Mouse (Mus musculus) ES-Bruce4 (cell line): ENCODE data around the gene Ntn3. TPM values are rescaled to one million over a fixed set of nuclear protein-coding genes. Genes with fewer than 3 reads are reported as not detected.
A peak's percentile ranks its signal among the peaks of the same experiment; 100 is the strongest.

ENCODE experiments used
- H3K27ac ChIP-seq: 2 replicates; pipeline ENCODE4 v1.5.1; 2012; ENCODE audit warnings: low read length, inconsistent platforms; ENCODE audit not compliant: insufficient read depth
- H3K27me3 ChIP-seq: 2 replicates; pipeline ENCODE4 v1.6.1; 2012; ENCODE audit warnings: mild to moderate bottlenecking, low read length, inconsistent platforms; ENCODE audit not compliant: control insufficient read depth, poor library complexity, insufficient read depth, severe bottlenecking
- H3K36me3 ChIP-seq: 2 replicates; pipeline ENCODE4 v1.6.1; 2012; ENCODE audit warnings: inconsistent platforms, mild to moderate bottlenecking, low read length, moderate library complexity; ENCODE audit not compliant: control insufficient read depth, poor library complexity, insufficient read depth, severe bottlenecking
- H3K4me1 ChIP-seq: one replicate; pipeline ENCODE4 v1.8.1; 2011; ENCODE audit warnings: low read length; ENCODE audit not compliant: control insufficient read depth, insufficient read depth
- H3K4me3 ChIP-seq: 2 replicates; pipeline ENCODE4 v1.5.1; 2011; ENCODE audit warnings: low read depth, mild to moderate bottlenecking, low read length
- H3K9ac ChIP-seq: 2 replicates; pipeline ENCODE4 v1.6.1; 2012; ENCODE audit warnings: low read depth, mild to moderate bottlenecking, inconsistent platforms; ENCODE audit not compliant: poor library complexity, severe bottlenecking
- H3K9me3 ChIP-seq: replicated peaks from 2 replicates; pipeline ENCODE4 v1.6.1; 2012; ENCODE audit warnings: mild to moderate bottlenecking, low read length, inconsistent platforms; ENCODE audit not compliant: control insufficient read depth, poor library complexity, insufficient read depth, severe bottlenecking
- CTCF ChIP-seq: IDR thresholded peaks from one replicate; pipeline ENCODE4 v1.8.1; 2011; ENCODE audit warnings: low read depth, low read length
- EP300 ChIP-seq: IDR thresholded peaks from 2 replicates; pipeline ENCODE4 v1.6.1; 2011; ENCODE audit warnings: low read depth, low read length; ENCODE audit not compliant: insufficient read depth
- POLR2A ChIP-seq: IDR thresholded peaks from one replicate; pipeline ENCODE4 v1.8.1; 2011; ENCODE audit warnings: low read length; ENCODE audit not compliant: insufficient read depth
- polyA plus RNA-seq: library from polyadenylated mRNA; stranded (reverse); fragments of >200 nt; gene quantifications from 2 replicates; pipeline ENCODE4 v1.2.4, GENCODE M21; 2011; ENCODE audit warnings: low read depth; ENCODE audit not compliant: missing spikeins, insufficient read depth, insufficient read length

Ntn3 gene
- polyA plus RNA-seq: 0.88 and 0.96 TPM in 2 replicates

DNA sequence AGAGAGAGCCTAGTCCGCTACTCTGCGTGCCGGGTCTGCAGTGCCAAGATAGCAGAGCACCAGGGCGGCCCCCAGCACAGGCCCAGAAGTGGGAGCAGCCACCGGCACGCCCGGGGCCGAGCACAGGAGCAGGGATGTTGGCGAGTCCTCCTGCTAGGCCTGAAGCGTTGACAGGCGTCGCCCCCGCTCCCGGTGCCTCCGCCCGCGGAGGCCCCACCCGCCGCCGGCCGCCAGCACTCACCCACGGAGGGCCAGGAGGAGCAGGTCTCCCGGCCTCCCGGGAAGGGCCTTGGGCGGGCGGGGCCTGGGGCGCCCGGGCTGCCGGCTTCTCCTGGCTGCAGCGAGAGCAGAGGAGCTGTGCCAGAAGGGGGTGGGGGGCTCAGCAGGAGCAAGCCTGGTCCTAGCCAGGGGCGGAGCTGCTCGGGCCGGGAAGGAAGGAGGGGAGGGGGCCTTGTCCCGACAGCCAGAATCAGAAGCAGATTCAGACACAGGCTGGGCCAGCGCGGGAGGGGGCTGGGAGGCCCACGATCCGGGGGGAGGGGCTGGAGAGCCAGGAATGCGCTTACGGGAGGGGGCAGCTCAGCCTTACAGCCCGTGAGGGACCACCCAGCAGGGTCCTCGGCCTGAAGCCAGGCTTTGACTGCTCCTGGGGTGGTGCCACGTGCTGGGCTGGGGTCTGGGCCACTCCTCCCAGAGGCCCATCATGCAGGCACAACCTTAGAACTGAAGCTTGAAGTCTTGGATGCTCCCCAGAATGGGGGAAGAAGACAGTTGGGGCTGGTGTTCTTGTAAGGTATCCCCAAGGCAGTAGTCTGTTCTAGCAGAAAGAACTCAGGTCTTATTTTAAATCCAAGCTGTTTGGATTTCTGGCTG is at the start of gene Ntn3:
Gene Ntn3, minus strand, starts transcription at position 489 of the 873 bp plus-strand sequence.
- Histone ChIP-seq H3K36me3 (no peaks in the 10 kb centered on the region), H3K9me3 (no peaks in the 10 kb centered on the region), H3K27ac (no peak within 1 kb of the TSS), H3K9ac (peak within 1 kb of the TSS; percentile 47), H3K27me3 (no peaks in the 10 kb centered on the region), H3K4me1 (peaks cover 3% of the 10 kb centered on the region), H3K4me3 (peak within 1 kb of the TSS; percentile 40)
- TF ChIP-seq EP300 (no peak), POLR2A (no peak), CTCF (no peak)

DNA sequence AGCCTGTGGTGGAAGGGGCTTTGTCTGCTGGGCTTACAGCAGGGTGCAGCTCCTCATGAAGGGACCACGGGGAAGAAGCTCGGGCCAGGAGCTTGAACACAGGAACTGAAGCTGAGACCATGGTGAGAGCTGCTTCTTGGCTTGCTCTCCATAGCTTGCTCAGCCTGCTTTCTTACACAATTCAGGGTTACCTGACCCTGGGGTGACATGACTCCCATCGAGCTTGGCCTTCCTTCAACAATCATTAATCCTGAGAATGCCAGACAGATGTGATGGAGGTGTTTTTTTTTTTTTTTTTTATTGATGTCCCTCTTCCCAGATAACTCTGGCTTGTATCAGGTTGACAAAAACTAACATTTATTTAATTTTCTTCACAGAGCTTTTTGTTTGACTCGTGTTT is 49.6 kb upstream of the Ntn3 start:
- no peaks in the 10 kb centered on the region for H3K36me3 ChIP-seq
- TF ChIP-seq EP300 (no peak), POLR2A (no peak), CTCF (no peak)

DNA sequence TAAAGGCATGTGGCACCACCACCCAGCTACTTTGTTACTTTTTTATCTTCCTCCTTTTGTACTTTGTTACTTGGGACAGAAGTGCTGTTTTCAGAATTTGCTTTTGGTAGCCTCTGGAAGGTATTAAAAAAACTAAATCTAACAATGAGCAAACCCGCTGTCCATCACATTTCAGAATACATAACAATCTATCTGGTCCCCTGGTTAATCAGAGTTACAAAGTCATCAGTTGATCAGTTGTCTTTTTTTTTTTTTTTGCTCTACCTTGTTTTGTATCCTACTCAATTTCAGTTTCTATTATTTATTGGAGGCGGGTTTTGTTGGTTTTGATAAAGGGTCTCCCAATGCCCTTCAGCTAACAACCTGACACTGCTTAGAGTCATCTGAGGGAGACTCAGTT is 43.0 kb upstream of the Ntn3 start:
- Histone ChIP-seq H3K4me3 (no peak overlapping the region), H3K9ac (peak overlapping the region; percentile 64), H3K27ac (peak overlapping the region; percentile 81)

More for the DNA sequence above, 49.6 kb upstream of the Ntn3 start:
- no peaks in the 10 kb centered on the region for H3K27me3 ChIP-seq
- H3K4me1 ChIP-seq: no peaks in the 10 kb centered on the region
- no peaks in the 10 kb centered on the region for H3K9me3 ChIP-seq
- no peak overlapping the region for H3K4me3 ChIP-seq
- no peak overlapping the region for H3K27ac ChIP-seq
- no peak overlapping the region for H3K9ac ChIP-seq

DNA sequence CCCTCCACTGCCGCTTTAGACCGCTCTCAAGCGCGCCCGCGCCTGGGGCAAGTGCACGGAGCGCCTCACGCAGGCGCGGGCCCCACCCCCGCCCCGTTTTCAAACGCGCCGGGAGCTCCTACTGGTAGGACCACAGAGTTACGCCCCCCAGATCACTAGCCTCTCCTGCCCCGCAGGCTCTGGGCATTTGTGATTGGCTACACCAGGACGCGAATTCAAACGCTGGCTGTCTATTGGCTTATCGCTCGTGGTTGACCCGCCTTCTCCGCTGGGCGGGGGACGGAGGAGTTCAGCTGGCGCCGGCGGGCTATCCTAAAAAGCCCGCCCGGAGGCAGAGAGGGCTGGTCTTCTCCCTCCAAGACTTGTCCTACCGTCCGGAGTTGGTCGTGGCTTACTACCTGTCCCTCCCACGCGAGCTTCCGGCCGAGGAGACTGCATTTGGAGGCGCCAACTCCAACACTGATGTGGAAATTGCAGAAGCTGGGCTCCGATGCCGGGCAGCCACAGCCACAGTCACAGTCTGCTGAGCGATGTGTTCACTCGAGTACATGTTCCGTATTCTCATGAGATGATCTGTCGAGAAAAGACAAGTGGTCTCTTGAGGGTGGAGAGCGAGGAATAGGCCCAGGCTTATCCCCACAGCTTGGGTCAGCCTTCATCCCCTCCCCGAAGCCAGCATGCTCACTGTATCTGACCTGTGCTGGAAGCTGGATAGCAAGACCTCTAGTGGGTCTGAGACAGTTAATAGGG is 42.2 kb upstream of the Ntn3 start, which contains the start of gene Ccnf:
Gene Ccnf, minus strand, starts transcription at position 165 of the 750 bp plus-strand sequence.
- Histone ChIP-seq H3K9me3 (no peaks in the 10 kb centered on the region), H3K4me3 (peak within 1 kb of the TSS; percentile 100), H3K4me1 (no peaks in the 10 kb centered on the region), H3K27me3 (no peaks in the 10 kb centered on the region), H3K36me3 (peaks cover 26% of the 10 kb centered on the region), H3K9ac (peak within 1 kb of the TSS; percentile 98), H3K27ac (peak within 1 kb of the TSS; percentile 81)
- peak; percentile 37 for TF ChIP-seq POLR2A
- TF ChIP-seq EP300: no peak; the same call in 1 of the 2 replicates

More for the DNA sequence above, 43.0 kb upstream of the Ntn3 start:
- no peaks in the 10 kb centered on the region for H3K4me1 ChIP-seq
- no peaks in the 10 kb centered on the region for H3K9me3 ChIP-seq
- no peak for TF ChIP-seq POLR2A
- no peak for TF ChIP-seq CTCF
- no peak for TF ChIP-seq EP300
- no peaks in the 10 kb centered on the region for H3K27me3 ChIP-seq
- peaks cover 18% of the 10 kb centered on the region for H3K36me3 ChIP-seq

DNA sequence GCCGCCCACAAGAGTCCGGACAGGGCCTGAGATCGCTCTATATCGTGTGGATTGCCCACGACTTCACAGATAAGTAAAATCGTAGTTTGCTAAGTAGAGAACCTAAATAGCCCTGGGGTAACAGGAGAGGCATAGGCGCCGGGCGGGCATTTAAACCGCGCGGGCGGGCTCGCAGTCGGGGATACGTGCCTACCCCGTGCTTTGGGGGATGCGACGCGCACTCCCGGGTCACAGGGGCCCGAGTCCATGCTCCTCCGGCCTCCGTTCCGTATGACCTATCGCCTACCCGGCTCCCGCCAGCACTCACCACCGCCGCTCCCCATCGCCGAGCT is 41.6 kb upstream of the Ntn3 start:
- peak overlapping the region; percentile 100 for H3K4me3 ChIP-seq
- H3K27ac ChIP-seq: peak overlapping the region; percentile 31
- no peaks in the 10 kb centered on the region for H3K9me3 ChIP-seq
- no peaks in the 10 kb centered on the region for H3K27me3 ChIP-seq
- H3K9ac ChIP-seq: peak overlapping the region; percentile 98
- H3K4me1 ChIP-seq: no peaks in the 10 kb centered on the region
- TF ChIP-seq POLR2A (no peak), EP300 (0 out of 2 replicates have a peak, but pooled peaks have one; percentile 57), CTCF (no peak)
- peaks cover 31% of the 10 kb centered on the region for H3K36me3 ChIP-seq
